Mouse (Mus musculus): Measurements from ENCODE around the gene Kntc1. TPM values are rescaled to one million over a fixed set of nuclear protein-coding genes. Genes with fewer than 3 reads are reported as not detected.
A peak's percentile ranks its signal among the peaks of the same experiment; 100 is the strongest.
"Not testable (repeated sequence)": the region's sequence is repeated elsewhere in the genome, so short reads cannot be mapped to it uniquely, and the experiment has no call there.

Kntc1 gene
- polyA plus RNA-seq, 1 experiment from 2014 or later: 7.2 TPM

GRCm38 (mm10) chr5:123747604-123748003 is 1.9 kb upstream of the Kntc1 start:
- Histone ChIP-seq H3K27me3 (no peaks in the 10 kb centered on the region), H3K4me1 (replicated peaks) (peaks cover 33% of the 10 kb centered on the region), H3K27ac (replicated peaks) (no peak overlapping the region), H3K9me3 (no peaks in the 10 kb centered on the region), H3K4me3 (peak overlapping the region; percentile 62), H3K4me2 (peak overlapping the region; percentile 81), H3K36me3 (peaks cover 22% of the 10 kb centered on the region), H3K9ac (peak overlapping the region; percentile 52)
- 20% methylated on average over 7 of the region's 7 CpGs for WGBS
- no peak for ATAC-seq (ENCODE audit: low FRiP score, low read depth)

- peak overlapping the region; percentile 98 for H3K27ac ChIP-seq (replicated peaks)
Observed at GRCm38 (mm10) chr5:123748339-123749064, 1.0 kb upstream of the Kntc1 start.

GRCm38 (mm10) chr5:123765506-123765905 is 16.0 kb downstream of the Kntc1 start:
- Histone ChIP-seq H3K36me3 (no peaks in the 10 kb centered on the region), H3K4me1 (replicated peaks) (no peaks in the 10 kb centered on the region), H3K9ac (no peak overlapping the region), H3K4me3 (no peak overlapping the region), H3K27ac (replicated peaks) (no peak overlapping the region), H3K27me3 (no peaks in the 10 kb centered on the region), H3K9me3 (no peaks in the 10 kb centered on the region), H3K4me2 (no peak overlapping the region)
- WGBS: 97% methylated on average over 11 of the region's 11 CpGs
- no peak for ATAC-seq (ENCODE audit: low FRiP score, low read depth)

More at GRCm38 (mm10) chr5:123748339-123749064, 1.0 kb upstream of the Kntc1 start:
- ATAC-seq (ENCODE audit: low FRiP score, low read depth): peak; percentile 0; the same call in 1 of the 2 replicates
- peak overlapping the region; percentile 81 for H3K4me2 ChIP-seq
- H3K9ac ChIP-seq: peak overlapping the region; percentile 52
- H3K27me3 ChIP-seq: no peaks in the 10 kb centered on the region
- peak overlapping the region; percentile 62 for H3K4me3 ChIP-seq
- WGBS: under 1% methylated on average over 18 of the region's 18 CpGs
- H3K9me3 ChIP-seq: no peaks in the 10 kb centered on the region
- peaks cover 33% of the 10 kb centered on the region for H3K4me1 ChIP-seq (replicated peaks)
- peaks cover 14% of the 10 kb centered on the region for H3K36me3 ChIP-seq

GRCm38 (mm10) chr5:123766455-123766854 is 16.9 kb downstream of the Kntc1 start:
- H3K36me3 ChIP-seq: not testable (repeated sequence)
- 90% methylated on average over 11 of the region's 11 CpGs for WGBS

GRCm38 (mm10) chr5:123773441-123773840 is 23.9 kb downstream of the Kntc1 start:
- Histone ChIP-seq H3K4me3 (no peak overlapping the region), H3K9ac (no peak overlapping the region), H3K4me2 (no peak overlapping the region), H3K27ac (replicated peaks) (no peak overlapping the region), H3K9me3 (no peaks in the 10 kb centered on the region), H3K36me3 (no peaks in the 10 kb centered on the region), H3K27me3 (no peaks in the 10 kb centered on the region), H3K4me1 (replicated peaks) (no peaks in the 10 kb centered on the region)
- WGBS: 94% methylated on average over 9 of the region's 9 CpGs
- ATAC-seq (ENCODE audit: low FRiP score, low read depth): no peak

More at GRCm38 (mm10) chr5:123766455-123766854, 16.9 kb downstream of the Kntc1 start:
- H3K9ac ChIP-seq; H3K9me3 ChIP-seq; H3K4me1 ChIP-seq (replicated peaks); ATAC-seq (ENCODE audit: low FRiP score, low read depth); H3K4me2 ChIP-seq; H3K27me3 ChIP-seq; H3K4me3 ChIP-seq; H3K27ac ChIP-seq (replicated peaks): not testable (repeated sequence)

GRCm38 (mm10) chr5:123780716-123781115 is 31.2 kb downstream of the Kntc1 start:
- Histone ChIP-seq H3K9ac (no peak overlapping the region), H3K4me1 (replicated peaks) (no peaks in the 10 kb centered on the region), H3K36me3 (no peaks in the 10 kb centered on the region), H3K4me3 (no peak overlapping the region), H3K27me3 (no peaks in the 10 kb centered on the region), H3K4me2 (no peak overlapping the region), H3K9me3 (no peaks in the 10 kb centered on the region), H3K27ac (replicated peaks) (no peak overlapping the region)
- 88% methylated on average over 8 of the region's 8 CpGs for WGBS
- ATAC-seq (ENCODE audit: low FRiP score, low read depth): no peak

- Histone ChIP-seq H3K27me3 (no peaks in the 10 kb centered on the region), H3K4me1 (replicated peaks) (no peaks in the 10 kb centered on the region), H3K4me3 (no peak overlapping the region), H3K4me2 (no peak overlapping the region), H3K36me3 (no peaks in the 10 kb centered on the region), H3K27ac (replicated peaks) (no peak overlapping the region), H3K9me3 (no peaks in the 10 kb centered on the region), H3K9ac (no peak overlapping the region)
- WGBS: 95% methylated on average over 4 of the region's 4 CpGs
- ATAC-seq (ENCODE audit: low FRiP score, low read depth): no peak
Observed at GRCm38 (mm10) chr5:123781864-123782263, 32.3 kb downstream of the Kntc1 start.

- 92% methylated on average over 7 of the region's 7 CpGs for WGBS
Observed at GRCm38 (mm10) chr5:123788976-123789375, 39.5 kb downstream of the Kntc1 start.

GRCm38 (mm10) chr5:123793081-123793480 is 43.6 kb downstream of the Kntc1 start:
- H3K27me3 ChIP-seq: no peaks in the 10 kb centered on the region
- no peaks in the 10 kb centered on the region for H3K9me3 ChIP-seq
- no peak for ATAC-seq (ENCODE audit: low FRiP score, low read depth)
- H3K4me2 ChIP-seq: no peak overlapping the region
- no peaks in the 10 kb centered on the region for H3K4me1 ChIP-seq (replicated peaks)
- no peak overlapping the region for H3K9ac ChIP-seq
- no peak overlapping the region for H3K4me3 ChIP-seq
- WGBS: 92% methylated on average over 2 of the region's 2 CpGs
- H3K36me3 ChIP-seq: no peaks in the 10 kb centered on the region
- H3K27ac ChIP-seq (replicated peaks): no peak overlapping the region

More at GRCm38 (mm10) chr5:123788976-123789375, 39.5 kb downstream of the Kntc1 start:
- no peak overlapping the region for H3K9ac ChIP-seq
- no peak overlapping the region for H3K27ac ChIP-seq (replicated peaks)
- H3K4me1 ChIP-seq (replicated peaks): no peaks in the 10 kb centered on the region
- H3K27me3 ChIP-seq: no peaks in the 10 kb centered on the region
- no peak overlapping the region for H3K4me3 ChIP-seq
- ATAC-seq (ENCODE audit: low FRiP score, low read depth): no peak
- H3K9me3 ChIP-seq: no peaks in the 10 kb centered on the region
- no peak overlapping the region for H3K4me2 ChIP-seq
- H3K36me3 ChIP-seq: no peaks in the 10 kb centered on the region

GRCm38 (mm10) chr5:123806334-123806733 is 56.8 kb downstream of the Kntc1 start:
- H3K4me2 ChIP-seq: no peak overlapping the region

GRCm38 (mm10) chr5:123808541-123808940 is 59.0 kb downstream of the Kntc1 start:
- H3K27me3 ChIP-seq: no peaks in the 10 kb centered on the region
- no peaks in the 10 kb centered on the region for H3K4me1 ChIP-seq (replicated peaks)
- 91% methylated on average over 5 of the region's 5 CpGs for WGBS
- H3K27ac ChIP-seq (replicated peaks): no peak overlapping the region
- H3K4me3 ChIP-seq: no peak overlapping the region
- no peak for ATAC-seq (ENCODE audit: low FRiP score, low read depth)
- H3K4me2 ChIP-seq: no peak overlapping the region
- no peaks in the 10 kb centered on the region for H3K36me3 ChIP-seq
- H3K9ac ChIP-seq: no peak overlapping the region
- no peaks in the 10 kb centered on the region for H3K9me3 ChIP-seq

More at GRCm38 (mm10) chr5:123806334-123806733, 56.8 kb downstream of the Kntc1 start:
- H3K27ac ChIP-seq (replicated peaks): no peak overlapping the region
- H3K9me3 ChIP-seq: no peaks in the 10 kb centered on the region
- H3K4me3 ChIP-seq: no peak overlapping the region
- WGBS: 77% methylated on average over 11 of the region's 11 CpGs
- H3K27me3 ChIP-seq: no peaks in the 10 kb centered on the region
- ATAC-seq (ENCODE audit: low FRiP score, low read depth): no peak
- no peaks in the 10 kb centered on the region for H3K36me3 ChIP-seq
- no peak overlapping the region for H3K9ac ChIP-seq
- no peaks in the 10 kb centered on the region for H3K4me1 ChIP-seq (replicated peaks)

GRCm38 (mm10) chr5:123809156-123809555 is 59.6 kb downstream of the Kntc1 start:
- no peak for ATAC-seq (ENCODE audit: low FRiP score, low read depth)
- Histone ChIP-seq H3K4me3 (no peak overlapping the region), H3K9me3 (no peaks in the 10 kb centered on the region), H3K27me3 (no peaks in the 10 kb centered on the region), H3K4me1 (replicated peaks) (no peaks in the 10 kb centered on the region), H3K4me2 (no peak overlapping the region), H3K27ac (replicated peaks) (no peak overlapping the region), H3K36me3 (no peaks in the 10 kb centered on the region), H3K9ac (no peak overlapping the region)
- 87% methylated on average over 13 of the region's 13 CpGs for WGBS
